8 mouse cellular contexts compared by ENCODE assay signal in the genomic region with DNA sequence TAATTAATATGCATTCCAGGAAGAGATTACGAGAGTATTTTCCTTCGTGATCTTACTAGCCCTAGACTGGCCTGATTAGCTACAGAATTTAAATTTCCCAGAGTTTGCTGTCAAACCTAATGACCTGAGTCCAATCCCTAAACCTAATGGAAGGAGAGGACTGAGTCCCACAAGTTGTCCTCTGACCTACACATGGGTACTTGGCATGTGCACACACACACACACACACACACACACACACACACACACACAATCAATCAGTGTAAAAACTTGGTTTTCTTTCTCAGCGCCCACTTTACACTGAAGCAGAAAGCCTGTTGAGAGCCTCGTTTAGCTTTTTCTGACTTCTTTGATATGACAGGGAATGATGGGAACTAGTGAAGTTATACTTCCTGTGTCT. TPM values are rescaled to one million over a fixed set of nuclear protein-coding genes. Genes with fewer than 3 reads are reported as not detected.
DNase-seq lines count a peak whose midpoint lies in the region; ATAC-seq and TF ChIP-seq lines count a peak whose summit lies in the region.

No protein-coding gene starts in this region.

- H3K27me3 ChIP-seq in embryonic facial prominence, embryonic 12.5 days, result no peaks in the 10 kb centered on the region
- no peaks in the 10 kb centered on the region for H3K27me3 ChIP-seq in hindbrain, embryonic 14.5 days (ENCODE audit: control insufficient read depth, insufficient read depth, low read length)
- no peaks in the 10 kb centered on the region for H3K27me3 ChIP-seq in midbrain, postnatal 0 days (ENCODE audit: insufficient read depth, low read length)

- peaks cover 3% of the 10 kb centered on the region; the same call in 1 of the 2 replicates for H3K4me1 ChIP-seq in embryonic facial prominence, embryonic 12.5 days
- H3K4me1 ChIP-seq in hindbrain, embryonic 14.5 days (replicated peaks; ENCODE audit: control insufficient read depth, insufficient read depth, low read length), result 0 out of 2 replicates have a peak, but pooled peaks cover 13% of the 10 kb centered on the region
- no peaks in the 10 kb centered on the region for H3K4me1 ChIP-seq in midbrain, postnatal 0 days (ENCODE audit: insufficient read depth, low read length)

- H3K4me3 ChIP-seq in gastrocnemius, adult 2 months, result no peak overlapping the region; the same call in 1 of the 2 replicates
- H3K4me3 ChIP-seq in embryonic facial prominence, embryonic 12.5 days, result no peak overlapping the region
- H3K4me3 ChIP-seq in hindbrain, embryonic 14.5 days (replicated peaks; ENCODE audit: low read length), result no peak overlapping the region
- no peak overlapping the region for H3K4me3 ChIP-seq in midbrain, postnatal 0 days (ENCODE audit: low read depth, low read length)

- 61% methylated on average over 4 of the region's 4 CpGs for WGBS in embryonic facial prominence, embryonic 12.5 days
- WGBS in hindbrain, embryonic 14.5 days, result 19% methylated on average over 4 of the region's 4 CpGs
- WGBS in midbrain, postnatal 0 days, result 15% methylated on average over 4 of the region's 4 CpGs

- peak overlapping the region; percentile 73 for H3K27ac ChIP-seq in gastrocnemius, adult 2 months
- H3K27ac ChIP-seq in embryonic facial prominence, embryonic 12.5 days, result peak overlapping the region; percentile 50; the same call in 1 of the 2 replicates
- peak overlapping the region; percentile 72 for H3K27ac ChIP-seq in hindbrain, embryonic 14.5 days
- peak overlapping the region; percentile 68 for H3K27ac ChIP-seq in midbrain, postnatal 0 days (ENCODE audit: low read depth, low read length)

- H3K36me3 ChIP-seq in embryonic facial prominence, embryonic 12.5 days, result no peaks in the 10 kb centered on the region
- no peaks in the 10 kb centered on the region for H3K36me3 ChIP-seq in hindbrain, embryonic 14.5 days (replicated peaks; ENCODE audit: control insufficient read depth, insufficient read depth)
- H3K36me3 ChIP-seq in midbrain, postnatal 0 days (ENCODE audit: insufficient read depth, low read length), result no peaks in the 10 kb centered on the region

- 0 out of 2 replicates have a peak, but pooled peaks have one; percentile 35 for ATAC-seq in embryonic facial prominence, embryonic 12.5 days (ENCODE audit: insufficient number of reproducible peaks, insufficient read depth, low FRiP score, low TSS enrichment)
- ATAC-seq in hindbrain, embryonic 14.5 days (ENCODE audit: low FRiP score), result 0 out of 2 replicates have a peak, but pooled peaks have one; percentile 54
- no peak for ATAC-seq in midbrain, postnatal 0 days (ENCODE audit: low FRiP score)

- intact Hi-C loops in gastrocnemius, adult 2 months (cut with DNase I), result no loop called here

- DNase-seq in gastrocnemius, adult 2 months, result no peak
- no peak for DNase-seq in gastrocnemius, adult 18-20 months (ENCODE audit: low spot score)
- no peak for DNase-seq in hindbrain, embryonic 14.5 days (ENCODE audit: low spot score)
- DNase-seq in midbrain, postnatal 0 days (ENCODE audit: low spot score), result peak; percentile 10
- DNase-seq in right cerebral cortex, postnatal 25 days, result no peak
- DNase-seq in ovary, postnatal 14 days (ENCODE audit: low spot score), result no peak
- DNase-seq in cerebellum, adult 18-20 months, result no peak

- no peak for TF ChIP-seq CTCF in gastrocnemius, adult 2 months (IDR thresholded peaks at IDR 0.05)
- TF ChIP-seq CTCF in midbrain, postnatal 0 days (IDR thresholded peaks at IDR 0.05), result no peak

- H3K9ac ChIP-seq in embryonic facial prominence, embryonic 12.5 days, result no peak overlapping the region
- no peak overlapping the region for H3K9ac ChIP-seq in hindbrain, embryonic 14.5 days
- no peak overlapping the region for H3K9ac ChIP-seq in midbrain, postnatal 0 days (replicated peaks; ENCODE audit: low read length, poor library complexity, severe bottlenecking)

- H3K9me3 ChIP-seq in embryonic facial prominence, embryonic 12.5 days, result no peaks in the 10 kb centered on the region
- H3K9me3 ChIP-seq in hindbrain, embryonic 14.5 days (ENCODE audit: control insufficient read depth, low read length), result no peaks in the 10 kb centered on the region
- H3K9me3 ChIP-seq in midbrain, postnatal 0 days (ENCODE audit: low read length), result no peaks in the 10 kb centered on the region

- H3K4me2 ChIP-seq in embryonic facial prominence, embryonic 12.5 days (replicated peaks), result no peak overlapping the region
- no peak overlapping the region for H3K4me2 ChIP-seq in hindbrain, embryonic 14.5 days (replicated peaks)
- no peak overlapping the region for H3K4me2 ChIP-seq in midbrain, postnatal 0 days (ENCODE audit: low read depth, low read length, poor library complexity, severe bottlenecking)

RNA-seq across cellular contexts. Expression of a gene that starts 41.1 kb away (rescaled TPM):
- 10 to 100 TPM; 16.0 to 23.3 TPM for total RNA-seq in gastrocnemius, adult 2 months (2021)
- 10 to 100 TPM; 14.8 to 18.9 TPM for total RNA-seq in gastrocnemius, adult 18-20 months (2021)
- polyA plus RNA-seq in embryonic facial prominence, embryonic 12.5 days (2016; fragmentation: Nextera tagmentation; extraction: Ambion mirVana), result 129 and 131 TPM in 2 replicates
- polyA plus RNA-seq in hindbrain, embryonic 14.5 days (2014; fragmentation: Nextera tagmentation; extraction: Ambion mirVana), result 158 and 171 TPM in 2 replicates
- 120 and 147 TPM in 2 replicates for total RNA-seq in midbrain, postnatal 0 days (2014; rRNA removed)
- polyA plus RNA-seq in midbrain, postnatal 0 days (2015; fragmentation: Nextera tagmentation; extraction: Ambion mirVana), result 139 and 144 TPM in 2 replicates
